ENCODE assay signal across 8 mouse cellular contexts in genomic region chr6:47593590-47593989, GRCm38 (mm10). TPM values are rescaled to one million over a fixed set of nuclear protein-coding genes. Genes with fewer than 3 reads are reported as not detected.
DNase-seq lines count a peak whose midpoint lies in the region; ATAC-seq and TF ChIP-seq lines count a peak whose summit lies in the region.

No protein-coding gene starts in this region.

- H3K36me3 ChIP-seq in heart, embryonic 11.5 days (ENCODE audit: control insufficient read depth, insufficient read depth, low read length) = no peaks in the 10 kb centered on the region
- no peaks in the 10 kb centered on the region for H3K36me3 ChIP-seq in ES-E14 (ENCODE audit: control insufficient read depth, insufficient read depth, low read length, poor library complexity, severe bottlenecking)
- H3K36me3 ChIP-seq in forebrain, postnatal 0 days (ENCODE audit: insufficient read depth) = no peaks in the 10 kb centered on the region
- no peaks in the 10 kb centered on the region for H3K36me3 ChIP-seq in liver, postnatal 0 days (replicated peaks; ENCODE audit: insufficient read depth, low read length)

- no peaks in the 10 kb centered on the region for H3K27me3 ChIP-seq in heart, embryonic 11.5 days (ENCODE audit: control insufficient read depth, insufficient read depth, low read length)
- no peaks in the 10 kb centered on the region for H3K27me3 ChIP-seq in forebrain, postnatal 0 days (ENCODE audit: insufficient read depth, low read length)
- H3K27me3 ChIP-seq in liver, postnatal 0 days (ENCODE audit: insufficient read depth, low read length) = no peaks in the 10 kb centered on the region

- H3K4me3 ChIP-seq in heart, embryonic 11.5 days (ENCODE audit: low read depth, low read length) = peak overlapping the region; percentile 72
- peak overlapping the region; percentile 81 to 95 for H3K4me3 ChIP-seq in ES-E14 (ENCODE audit: insufficient read depth in 1 of 2, low read depth in 1 of 2, low read length in 2 of 2, poor library complexity in 1 of 2, severe bottlenecking in 1 of 2)
- peak overlapping the region; percentile 71 for H3K4me3 ChIP-seq in forebrain, postnatal 0 days (ENCODE audit: low read depth, low read length)
- H3K4me3 ChIP-seq in liver, postnatal 0 days (ENCODE audit: low read depth, low read length) = peak overlapping the region; percentile 97

- H3K9ac ChIP-seq in heart, embryonic 11.5 days (ENCODE audit: low read depth, low read length) = peak overlapping the region; percentile 89
- H3K9ac ChIP-seq in ES-E14 (ENCODE audit: insufficient read depth, low read depth, low read length, poor library complexity, severe bottlenecking) = peak overlapping the region; percentile 92; the same call in 1 of the 2 replicates
- H3K9ac ChIP-seq in forebrain, postnatal 0 days = peak overlapping the region; percentile 98
- peak overlapping the region; percentile 99 for H3K9ac ChIP-seq in liver, postnatal 0 days (replicated peaks)

- no peak for TF ChIP-seq CTCF in forebrain, postnatal 0 days (IDR thresholded peaks at IDR 0.05; ENCODE audit: low read depth)
- no peak for TF ChIP-seq CTCF in liver, postnatal 0 days (IDR thresholded peaks at IDR 0.05; ENCODE audit: low read depth)

- peak overlapping the region; percentile 80 for H3K4me2 ChIP-seq in heart, embryonic 11.5 days
- peak overlapping the region; percentile 74 for H3K4me2 ChIP-seq in forebrain, postnatal 0 days (ENCODE audit: low read depth)
- peak overlapping the region; percentile 84 for H3K4me2 ChIP-seq in liver, postnatal 0 days (ENCODE audit: low read depth, low read length)

- no peaks in the 10 kb centered on the region for H3K4me1 ChIP-seq in heart, embryonic 11.5 days (ENCODE audit: control insufficient read depth, insufficient read depth, low read length)
- peaks cover 0 to 11% of the 10 kb centered on the region in 2 experiments; a peak in 1 of 4 replicates for H3K4me1 ChIP-seq in ES-E14 (ENCODE audit: control insufficient read depth in 2 of 2, insufficient read depth in 2 of 2, low read length in 2 of 2, poor library complexity in 1 of 2)
- peaks cover 8% of the 10 kb centered on the region; the same call in 1 of the 2 replicates for H3K4me1 ChIP-seq in forebrain, postnatal 0 days (ENCODE audit: insufficient read depth)
- H3K4me1 ChIP-seq in liver, postnatal 0 days (ENCODE audit: insufficient read depth) = peaks cover 6% of the 10 kb centered on the region; the same call in 1 of the 2 replicates

- intact Hi-C loops in heart, postnatal 10 days (cut with DNase I) = no loop called here

- WGBS in heart, embryonic 11.5 days (ENCODE audit: insufficient replicate concordance) = 17% methylated on average over 9 of the region's 9 CpGs
- 2% methylated on average over 9 of the region's 9 CpGs for WGBS in forebrain, postnatal 0 days
- WGBS in liver, postnatal 0 days (ENCODE audit: insufficient replicate concordance) = 6% methylated on average over 9 of the region's 9 CpGs

- ATAC-seq in heart, embryonic 11.5 days (replicated peaks; ENCODE audit: insufficient number of reproducible peaks, low FRiP score, low TSS enrichment) = no peak
- ATAC-seq in forebrain, postnatal 0 days = no peak
- no peak for ATAC-seq in liver, postnatal 0 days

- no peak for TF ChIP-seq EP300 in liver, postnatal 0 days (IDR thresholded peaks at IDR 0.05; ENCODE audit: low read depth)

- in situ Hi-C loops in ES-E14 (cut with MboI; ENCODE audit: low sequenced_read_pairs in 2 of 2, unreplicated experiment in 2 of 2) = no loop called here

- no peak for DNase-seq in heart, postnatal 10 days
- DNase-seq in ES-E14 (ENCODE audit: low read depth, low spot score) = no peak
- DNase-seq in forebrain, postnatal 0 days = no peak
- no peak for DNase-seq in liver, postnatal 0 days
- no peak for DNase-seq in adrenal gland, postnatal 10 days
- no peak for DNase-seq in retina, postnatal 1 day
- DNase-seq in gastrocnemius, adult 8-10 months (ENCODE audit: low spot score in 2 of 2) = no peak

- H3K27ac ChIP-seq in heart, embryonic 11.5 days (ENCODE audit: low read depth, low read length) = peak overlapping the region; percentile 96; the same call in 1 of the 2 replicates
- H3K27ac ChIP-seq in ES-E14 (ENCODE audit: insufficient read depth, low read depth, low read length, poor library complexity, severe bottlenecking) = no peak overlapping the region
- H3K27ac ChIP-seq in forebrain, postnatal 0 days (ENCODE audit: low read depth, low read length) = peak overlapping the region; percentile 96
- H3K27ac ChIP-seq in liver, postnatal 0 days (ENCODE audit: low read depth) = peak overlapping the region; percentile 99

- H3K9me3 ChIP-seq in heart, embryonic 11.5 days (replicated peaks; ENCODE audit: control insufficient read depth, low read length) = no peaks in the 10 kb centered on the region
- H3K9me3 ChIP-seq in ES-E14 (ENCODE audit: control insufficient read depth, insufficient read depth, low read depth, low read length) = no peaks in the 10 kb centered on the region
- H3K9me3 ChIP-seq in forebrain, postnatal 0 days (ENCODE audit: low read length) = no peaks in the 10 kb centered on the region
- no peaks in the 10 kb centered on the region for H3K9me3 ChIP-seq in liver, postnatal 0 days (ENCODE audit: low read length)

TF ChIP-seq in ES-E14, 5 proteins besides CTCF, POLR2A, EP300 and RAD21:
- TF ChIP-seq ZNF384 (IDR thresholded peaks at IDR 0.05; ENCODE audit: low read depth, low read length) = no peak
- TF ChIP-seq MAFK (IDR thresholded peaks at IDR 0.05; ENCODE audit: insufficient read depth, low read depth, low read length) = no peak
- no peak for TF ChIP-seq ZC3H11A (IDR thresholded peaks at IDR 0.05; ENCODE audit: borderline replicate concordance, low read depth, low read length)
- no peak for TF ChIP-seq CHD2 (IDR thresholded peaks at IDR 0.05; ENCODE audit: low read depth, low read length)

RNA-seq across cellular contexts. Expression of gene Ezh2, which starts 1.6 kb away (rescaled TPM):
- 60.2 and 66.7 TPM in 2 replicates for polyA plus RNA-seq in heart, embryonic 11.5 days (2014; fragmentation: Nextera tagmentation; extraction: Ambion mirVana)
- total RNA-seq in heart, postnatal 10 days (2021) = 10 to 100 TPM; 35.7 to 41.9 TPM
- 63.8 and 68.9 TPM in 2 replicates for total RNA-seq in ES-E14 (2012; rRNA removed)
- 50.0 and 60.1 TPM in 2 replicates for total RNA-seq in forebrain, postnatal 0 days (2014; rRNA removed)
- 37.7 and 41.5 TPM in 2 replicates for polyA plus RNA-seq in forebrain, postnatal 0 days (2015; fragmentation: Nextera tagmentation; extraction: Ambion mirVana)
- polyA plus RNA-seq in liver, postnatal 0 days (2015; fragmentation: Nextera tagmentation; extraction: Ambion mirVana) = 36.5 and 37.2 TPM in 2 replicates
- 10 to 100 TPM; 32.9 to 48.1 TPM for total RNA-seq in adrenal gland, postnatal 10 days (2021)
- 1 to 10 TPM; 6.3 to 7.3 (median 6.6) TPM for total RNA-seq in gastrocnemius, adult 8-10 months (2022)
